Mouse (Mus musculus) heart, embryonic 12.5 days (tissue): ENCODE measurements around the gene Slc2a5. TPM values are rescaled to one million over a fixed set of nuclear protein-coding genes. Genes with fewer than 3 reads are reported as not detected.

Experiments
- ATAC-seq: fragments of 200-750 bp; cut with Nextera tagmentation; 2 replicates; pipeline ENCODE4 v1.8.0; 2017; ENCODE audit warnings: moderate TSS enrichment, moderate library complexity; ENCODE audit not compliant: insufficient number of reproducible peaks, low FRiP score
- H3K27ac ChIP-seq: fragments of 300-500 bp; sonication (generic); 2 replicates; pipeline ENCODE4 v1.5.1; 2016; ENCODE audit warnings: mild to moderate bottlenecking, moderate library complexity; ENCODE audit not compliant: poor library complexity, severe bottlenecking
- H3K27me3 ChIP-seq: fragments of 300-500 bp; sonication (generic); replicated peaks from 2 replicates; pipeline ENCODE4 v1.6.1; 2016; ENCODE audit warnings: mild to moderate bottlenecking, moderate library complexity
- H3K36me3 ChIP-seq: fragments of 300-500 bp; sonication (generic); 2 replicates; pipeline ENCODE4 v1.6.1; 2016; ENCODE audit warnings: mild to moderate bottlenecking, moderate library complexity
- H3K4me1 ChIP-seq: fragments of 300-500 bp; sonication (generic); replicated peaks from 2 replicates; pipeline ENCODE4 v1.6.1; 2016; ENCODE audit warnings: mild to moderate bottlenecking
- H3K4me2 ChIP-seq: fragments of 300-500 bp; sonication (generic); 2 replicates; pipeline ENCODE4 v1.6.1; 2016; ENCODE audit warnings: mild to moderate bottlenecking, moderate library complexity
- H3K4me3 ChIP-seq: fragments of 300-500 bp; sonication (generic); 2 replicates; pipeline ENCODE4 v1.5.1; 2016; ENCODE audit warnings: mild to moderate bottlenecking
- H3K9ac ChIP-seq: fragments of 300-500 bp; sonication (generic); 2 replicates; pipeline ENCODE4 v1.6.1; 2016; ENCODE audit warnings: mild to moderate bottlenecking, moderate library complexity
- H3K9me3 ChIP-seq: fragments of 300-500 bp; sonication (generic); replicated peaks from 2 replicates; pipeline ENCODE4 v1.6.1; 2016; ENCODE audit warnings: mild to moderate bottlenecking, moderate library complexity
- WGBS: fragments of 180-500 bp; shearing (Covaris S2); methylation state at CpG from one replicate; pipeline ENCODE4 v1.1.7; 2016; 5-methylcytosine and 5-hydroxymethylcytosine counted together
- polyA plus RNA-seq: library from polyadenylated mRNA; unstranded; fragments of >200 nt; fragmentation: Nextera tagmentation; extraction: Ambion mirVana; gene quantifications from 2 replicates; pipeline ENCODE4 v1.2.1, GENCODE M21; 2016

The Slc2a5 gene
- polyA plus RNA-seq, 1 experiment from 2014 or later, result 1.2 TPM

GRCm38 (mm10) chr4:150168406-150168805, 49.3 kb downstream of the Slc2a5 start:
- Histone ChIP-seq H3K9me3 (peaks cover 5% of the 10 kb centered on the region), H3K4me1 (no peaks in the 10 kb centered on the region), H3K27ac (no peak overlapping the region), H3K4me2 (no peak overlapping the region), H3K36me3 (no peaks in the 10 kb centered on the region), H3K4me3 (no peak overlapping the region), H3K9ac (no peak overlapping the region), H3K27me3 (peaks cover 6% of the 10 kb centered on the region; the same call in 1 of the 2 replicates)
- ATAC-seq, result no peak
- WGBS, result 65% methylated on average over 10 of the region's 10 CpGs

GRCm38 (mm10) chr4:150172107-150172506, 53.0 kb downstream of the Slc2a5 start:
- Histone ChIP-seq H3K36me3 (no peaks in the 10 kb centered on the region), H3K27me3 (peaks cover 6% of the 10 kb centered on the region; the same call in 1 of the 2 replicates), H3K9ac (no peak overlapping the region), H3K4me1 (no peaks in the 10 kb centered on the region), H3K4me3 (no peak overlapping the region), H3K4me2 (no peak overlapping the region), H3K27ac (no peak overlapping the region), H3K9me3 (no peaks in the 10 kb centered on the region)
- 0 out of 2 replicates have a peak, but pooled peaks have one; percentile 29 for ATAC-seq
- 59% methylated on average over 8 of the region's 8 CpGs for WGBS

GRCm38 (mm10) chr4:150173281-150173680, 54.2 kb downstream of the Slc2a5 start:
- H3K4me2 ChIP-seq, result no peak overlapping the region
- no peak overlapping the region for H3K27ac ChIP-seq
- no peaks in the 10 kb centered on the region for H3K27me3 ChIP-seq
- H3K9me3 ChIP-seq, result no peaks in the 10 kb centered on the region
- H3K9ac ChIP-seq, result no peak overlapping the region
- H3K4me3 ChIP-seq, result no peak overlapping the region
- no peaks in the 10 kb centered on the region for H3K4me1 ChIP-seq
- WGBS, result 54% methylated on average over 10 of the region's 10 CpGs
- H3K36me3 ChIP-seq, result no peaks in the 10 kb centered on the region
- no peak for ATAC-seq

- H3K4me1 ChIP-seq, result no peaks in the 10 kb centered on the region
- H3K9ac ChIP-seq, result no peak overlapping the region
- H3K36me3 ChIP-seq, result no peaks in the 10 kb centered on the region
- no peak overlapping the region for H3K27ac ChIP-seq
- H3K4me2 ChIP-seq, result no peak overlapping the region
- 92% methylated on average over 14 of the region's 14 CpGs for WGBS
- H3K4me3 ChIP-seq, result no peak overlapping the region
- no peak for ATAC-seq
- H3K27me3 ChIP-seq, result no peaks in the 10 kb centered on the region
- no peaks in the 10 kb centered on the region for H3K9me3 ChIP-seq
Observed at GRCm38 (mm10) chr4:150174027-150174426, 54.9 kb downstream of the Slc2a5 start.

GRCm38 (mm10) chr4:150176535-150176934, 57.5 kb downstream of the Slc2a5 start:
- 0 out of 2 replicates have a peak, but pooled peaks have one; percentile 33 for ATAC-seq
- WGBS, result 8% methylated on average over 7 of the region's 7 CpGs
- Histone ChIP-seq H3K27ac (no peak overlapping the region), H3K4me1 (no peaks in the 10 kb centered on the region), H3K36me3 (no peaks in the 10 kb centered on the region), H3K4me3 (no peak overlapping the region), H3K27me3 (no peaks in the 10 kb centered on the region), H3K4me2 (peak overlapping the region; percentile 50), H3K9ac (no peak overlapping the region), H3K9me3 (peaks cover 3% of the 10 kb centered on the region; the same call in 1 of the 2 replicates)

- Histone ChIP-seq H3K9ac (no peak overlapping the region), H3K4me3 (no peak overlapping the region), H3K4me1 (no peaks in the 10 kb centered on the region), H3K4me2 (no peak overlapping the region), H3K9me3 (peaks cover 6% of the 10 kb centered on the region), H3K27ac (no peak overlapping the region), H3K27me3 (no peaks in the 10 kb centered on the region), H3K36me3 (no peaks in the 10 kb centered on the region)
- ATAC-seq, result no peak
- WGBS, result 72% methylated on average over 8 of the region's 8 CpGs
Observed at GRCm38 (mm10) chr4:150177122-150177521, 58.0 kb downstream of the Slc2a5 start.

- 51% methylated on average over 4 of the region's 4 CpGs for WGBS
- H3K9me3 ChIP-seq, result peaks cover 6% of the 10 kb centered on the region
- no peak overlapping the region for H3K4me3 ChIP-seq
- H3K27me3 ChIP-seq, result no peaks in the 10 kb centered on the region
- H3K4me2 ChIP-seq, result no peak overlapping the region
- no peak overlapping the region for H3K9ac ChIP-seq
- H3K27ac ChIP-seq, result no peak overlapping the region
- H3K36me3 ChIP-seq, result no peaks in the 10 kb centered on the region
- no peaks in the 10 kb centered on the region for H3K4me1 ChIP-seq
- no peak for ATAC-seq
Observed at GRCm38 (mm10) chr4:150178131-150178530, 59.0 kb downstream of the Slc2a5 start.

GRCm38 (mm10) chr4:150181304-150181703, 62.2 kb downstream of the Slc2a5 start:
- no peak for ATAC-seq
- 84% methylated on average over 7 of the region's 7 CpGs for WGBS
- H3K4me2 ChIP-seq, result no peak overlapping the region

GRCm38 (mm10) chr4:150188236-150188635, 69.2 kb downstream of the Slc2a5 start:
- H3K27ac ChIP-seq, result no peak overlapping the region
- H3K9ac ChIP-seq, result no peak overlapping the region
- peak overlapping the region; percentile 28; the same call in 1 of the 2 replicates for H3K4me2 ChIP-seq
- H3K4me3 ChIP-seq, result no peak overlapping the region
- H3K9me3 ChIP-seq, result 0 out of 2 replicates have a peak, but pooled peaks cover 3% of the 10 kb centered on the region
- no peak for ATAC-seq
- H3K4me1 ChIP-seq, result no peaks in the 10 kb centered on the region
- no peaks in the 10 kb centered on the region for H3K27me3 ChIP-seq
- no peaks in the 10 kb centered on the region for H3K36me3 ChIP-seq
- 41% methylated on average over 11 of the region's 11 CpGs for WGBS

More at GRCm38 (mm10) chr4:150181304-150181703, 62.2 kb downstream of the Slc2a5 start:
- H3K27ac ChIP-seq, result no peak overlapping the region
- no peak overlapping the region for H3K9ac ChIP-seq
- H3K36me3 ChIP-seq, result no peaks in the 10 kb centered on the region
- peaks cover 7% of the 10 kb centered on the region for H3K9me3 ChIP-seq
- no peaks in the 10 kb centered on the region for H3K4me1 ChIP-seq
- H3K27me3 ChIP-seq, result no peaks in the 10 kb centered on the region
- no peak overlapping the region for H3K4me3 ChIP-seq

- Histone ChIP-seq H3K27me3 (no peaks in the 10 kb centered on the region), H3K4me3 (no peak overlapping the region), H3K4me1 (no peaks in the 10 kb centered on the region), H3K9me3 (0 out of 2 replicates have a peak, but pooled peaks cover 4% of the 10 kb centered on the region), H3K36me3 (no peaks in the 10 kb centered on the region), H3K4me2 (no peak overlapping the region), H3K9ac (no peak overlapping the region), H3K27ac (no peak overlapping the region)
- 66% methylated on average over 6 of the region's 6 CpGs for WGBS
- no peak for ATAC-seq
Observed at GRCm38 (mm10) chr4:150192199-150192598, 73.1 kb downstream of the Slc2a5 start.
